Mouse (Mus musculus): ENCODE data around the gene Gm6096.

- TF ChIP-seq CTCF (IDR thresholded peaks at IDR 0.05; ENCODE audit: extremely low read depth, insufficient read length, insufficient replicate concordance, low read depth, low read length) (no peak), POLR2A (IDR thresholded peaks at IDR 0.05; ENCODE audit: low read depth, low read length) (no peak)
Measured at GRCm38 (mm10) chr7:34252030-34252429, 1.2 kb downstream of the Gm6096 start.
